Mouse (Mus musculus): ENCODE results near the gene Arntl2. TPM values are rescaled to one million over a fixed set of nuclear protein-coding genes. Genes with fewer than 3 reads are reported as not detected.

Gene Arntl2
- total and polyA plus RNA-seq, 3 experiments = 16.8 to 20.6 TPM; not detected in 1

DNA sequence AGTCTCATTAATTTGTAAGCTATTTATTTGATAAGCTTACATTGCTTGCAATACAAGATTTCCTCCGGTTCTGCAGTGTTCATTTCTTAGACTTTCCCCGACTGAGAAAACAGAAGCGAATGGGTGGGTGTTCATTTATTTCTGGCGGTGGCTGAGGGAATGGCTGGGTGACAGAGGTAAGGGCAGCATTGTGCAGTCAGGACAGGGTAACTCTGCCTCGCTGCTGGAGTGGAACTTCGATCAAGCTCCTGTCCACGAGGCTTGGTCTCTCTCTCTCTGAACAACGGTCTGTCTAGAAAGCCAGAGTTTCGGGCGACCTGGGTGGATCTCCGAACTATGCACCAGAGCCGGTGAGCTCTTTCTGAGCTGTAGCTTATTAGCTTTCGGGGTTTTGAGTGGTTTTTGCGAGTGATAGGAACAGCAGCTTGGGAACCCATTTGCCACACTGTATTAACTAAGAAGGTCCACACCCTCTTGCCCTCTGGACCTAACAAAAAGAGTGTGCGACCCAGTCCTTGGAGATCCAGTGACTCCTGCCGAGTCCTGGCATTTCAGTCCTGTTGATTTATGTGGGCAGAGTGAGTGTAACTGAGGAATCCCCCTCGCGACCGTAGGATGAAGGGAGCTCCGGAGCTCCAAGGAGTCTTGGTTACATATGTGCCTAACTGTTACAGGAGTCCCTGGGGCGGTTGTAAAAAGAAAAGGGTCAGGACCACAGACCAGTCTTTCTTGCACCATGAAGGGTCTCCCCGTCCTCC, 510 bp upstream of the Arntl2 start:
- Histone ChIP-seq H3K79me2 (ENCODE audit: control insufficient read depth, insufficient read depth, low read length, poor library complexity) (no peaks in the 10 kb centered on the region), H3K9me3 (replicated peaks; ENCODE audit: insufficient read depth, low read length) (no peaks in the 10 kb centered on the region), H3K9ac (ENCODE audit: control insufficient read depth, low read depth, low read length, poor library complexity, severe bottlenecking) (no peak overlapping the region), H3K36me3 (ENCODE audit: control insufficient read depth in 1 of 2, insufficient read depth in 2 of 2, low read length in 2 of 2) (no peaks in the 10 kb centered on the region), H3K27ac (ENCODE audit: control insufficient read depth, low read depth, low read length) (no peak overlapping the region), H3K4me1 (ENCODE audit: control insufficient read depth in 1 of 2, insufficient read depth in 2 of 2, low read length in 2 of 2) (no peaks in the 10 kb centered on the region), H3K27me3 (ENCODE audit: control insufficient read depth in 1 of 2, insufficient read depth in 2 of 2, low read length in 2 of 2) (no peaks in the 10 kb centered on the region), H3K4me3 (ENCODE audit: control insufficient read depth in 1 of 2, insufficient read depth in 1 of 2, low read depth in 2 of 2, low read length in 2 of 2) (no peak overlapping the region)
- DNase-seq (ENCODE audit: low read depth, low spot score) = no peak
- TF ChIP-seq MYC (IDR thresholded peaks at IDR 0.05; ENCODE audit: low read depth, low read length) = no peak
- no peak for TF ChIP-seq ELF1 (IDR thresholded peaks at IDR 0.05; ENCODE audit: low read depth, low read length)
- no peak for TF ChIP-seq MAZ (IDR thresholded peaks at IDR 0.05; ENCODE audit: low read depth, low read length)
- TF ChIP-seq MEF2A (IDR thresholded peaks at IDR 0.05; ENCODE audit: extremely low read depth, insufficient replicate concordance, low read depth, low read length, poor library complexity, severe bottlenecking) = no peak
- no peak for TF ChIP-seq ZNF384 (IDR thresholded peaks at IDR 0.05; ENCODE audit: low read depth, low read length)
- TF ChIP-seq USF1 (IDR thresholded peaks at IDR 0.05; ENCODE audit: low read depth, low read length) = no peak
- TF ChIP-seq POLR2AphosphoS2 (IDR thresholded peaks at IDR 0.05; ENCODE audit: low read length) = no peak
- TF ChIP-seq POLR2A (IDR thresholded peaks at IDR 0.05; ENCODE audit: control insufficient read depth in 1 of 2, insufficient read depth in 1 of 2, low read depth in 1 of 2, low read length in 2 of 2, poor library complexity in 1 of 2) = no peak
- TF ChIP-seq NRF1 (IDR thresholded peaks at IDR 0.05; ENCODE audit: insufficient read depth, low read depth, low read length, poor library complexity, severe bottlenecking) = no peak
- no peak for TF ChIP-seq SIN3A (IDR thresholded peaks at IDR 0.05; ENCODE audit: low read length)
- no peak for TF ChIP-seq E2F4 (IDR thresholded peaks at IDR 0.05; ENCODE audit: borderline replicate concordance, low read depth, low read length)
- no peak for TF ChIP-seq CHD2 (IDR thresholded peaks at IDR 0.05; ENCODE audit: low read length)
- TF ChIP-seq UBTF (IDR thresholded peaks at IDR 0.05; ENCODE audit: borderline replicate concordance, insufficient read depth, low read depth, low read length) = no peak
- no peak for TF ChIP-seq TBP (IDR thresholded peaks at IDR 0.05; ENCODE audit: low read depth, low read length)
- no peak for TF ChIP-seq RAD21 (IDR thresholded peaks at IDR 0.05; ENCODE audit: low read depth, low read length)
- no peak for TF ChIP-seq POLR2AphosphoS5 (IDR thresholded peaks at IDR 0.05; ENCODE audit: borderline replicate concordance, low read depth, low read length)
- TF ChIP-seq MAFK (IDR thresholded peaks at IDR 0.05; ENCODE audit: borderline replicate concordance, low read depth, low read length) = no peak

DNA sequence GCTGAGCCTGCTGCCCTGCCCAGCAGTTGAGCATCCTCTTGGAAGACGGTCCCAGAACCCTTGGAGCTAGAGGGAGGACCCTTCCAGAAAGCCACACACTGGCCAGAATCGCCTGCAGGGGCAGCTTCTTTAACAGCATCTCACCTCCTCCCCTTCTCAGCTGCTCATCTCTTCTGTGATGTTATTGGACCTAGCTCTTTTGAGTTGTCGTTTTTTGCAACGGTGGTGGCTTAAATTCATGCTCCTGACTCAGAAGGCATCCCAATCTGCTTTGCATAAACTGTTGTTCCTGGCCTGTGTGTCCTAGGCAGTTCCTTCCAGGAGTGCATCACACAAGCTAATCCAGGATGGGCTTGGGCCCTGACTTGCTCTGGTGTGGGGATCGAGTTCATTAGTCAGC, 1.6 kb downstream of the Arntl2 start:
- TF ChIP-seq ZNF384 (IDR thresholded peaks at IDR 0.05; ENCODE audit: low read depth, low read length) (no peak), ZC3H11A (IDR thresholded peaks at IDR 0.05; ENCODE audit: low read depth, low read length) (no peak), TBP (IDR thresholded peaks at IDR 0.05; ENCODE audit: low read depth, low read length) (no peak), EP300 (IDR thresholded peaks at IDR 0.05; ENCODE audit: low read depth in 1 of 2, low read length in 2 of 2) (no peak), POLR2AphosphoS5 (IDR thresholded peaks at IDR 0.05; ENCODE audit: borderline replicate concordance, low read depth, low read length) (no peak), CHD2 (IDR thresholded peaks at IDR 0.05; ENCODE audit: low read length) (no peak), E2F4 (IDR thresholded peaks at IDR 0.05; ENCODE audit: borderline replicate concordance, low read depth, low read length) (no peak)
- Histone ChIP-seq H3K27me3 (ENCODE audit: control insufficient read depth in 1 of 2, insufficient read depth in 2 of 2, low read length in 2 of 2) (no peaks in the 10 kb centered on the region), H3K27ac (ENCODE audit: control insufficient read depth, low read depth, low read length) (no peak overlapping the region), H3K79me2 (ENCODE audit: control insufficient read depth, insufficient read depth, low read length, poor library complexity) (no peaks in the 10 kb centered on the region), H3K36me3 (ENCODE audit: control insufficient read depth in 1 of 2, insufficient read depth in 2 of 2, low read length in 2 of 2) (no peaks in the 10 kb centered on the region), H3K9me3 (replicated peaks; ENCODE audit: insufficient read depth, low read length) (no peaks in the 10 kb centered on the region), H3K4me3 (ENCODE audit: control insufficient read depth in 1 of 2, insufficient read depth in 1 of 2, low read depth in 2 of 2, low read length in 2 of 2) (no peak overlapping the region), H3K9ac (ENCODE audit: control insufficient read depth, low read depth, low read length, poor library complexity, severe bottlenecking) (no peak overlapping the region), H3K4me1 (ENCODE audit: control insufficient read depth in 1 of 2, insufficient read depth in 2 of 2, low read length in 2 of 2) (no peaks in the 10 kb centered on the region)
- no peak for DNase-seq (ENCODE audit: low read depth, low spot score)
